Mouse (Mus musculus) B cell, adult 67 days (primary cell): ENCODE data around the gene Tmem200a. TPM values are rescaled to one million over a fixed set of nuclear protein-coding genes. Genes with fewer than 3 reads are reported as not detected.

Experiments
- total RNA-seq, 2 experiments: library from RNA; stranded (reverse); gene quantifications; 4 replicates each; pipeline ENCODE4 v1.2.4; 2023

The Tmem200a gene
- not detected for total RNA-seq

GRCm38 (mm10) chr10:26078521-26079142 is at the start of gene Tmem200a:
Gene Tmem200a, minus strand, starts transcription at chr10:26079052.

GRCm38 (mm10) chr10:26077671-26078481 is 976 bp downstream of the Tmem200a start, which contains the start of gene Gm9767:
Gene Gm9767, plus strand, starts transcription at chr10:26078255.

Other genes starting within 250 kb of the Tmem200a start
- gene Gm9767, start 797 bp downstream of the Tmem200a start, total RNA-seq: not detected
- under 1 TPM in 1 of 2 experiments, not detected in 1; 0.93 TPM for gene Samd3, start 150.7 kb upstream of the Tmem200a start, total RNA-seq